ENCODE assay signal across 9 mouse cellular contexts in the genomic region with DNA sequence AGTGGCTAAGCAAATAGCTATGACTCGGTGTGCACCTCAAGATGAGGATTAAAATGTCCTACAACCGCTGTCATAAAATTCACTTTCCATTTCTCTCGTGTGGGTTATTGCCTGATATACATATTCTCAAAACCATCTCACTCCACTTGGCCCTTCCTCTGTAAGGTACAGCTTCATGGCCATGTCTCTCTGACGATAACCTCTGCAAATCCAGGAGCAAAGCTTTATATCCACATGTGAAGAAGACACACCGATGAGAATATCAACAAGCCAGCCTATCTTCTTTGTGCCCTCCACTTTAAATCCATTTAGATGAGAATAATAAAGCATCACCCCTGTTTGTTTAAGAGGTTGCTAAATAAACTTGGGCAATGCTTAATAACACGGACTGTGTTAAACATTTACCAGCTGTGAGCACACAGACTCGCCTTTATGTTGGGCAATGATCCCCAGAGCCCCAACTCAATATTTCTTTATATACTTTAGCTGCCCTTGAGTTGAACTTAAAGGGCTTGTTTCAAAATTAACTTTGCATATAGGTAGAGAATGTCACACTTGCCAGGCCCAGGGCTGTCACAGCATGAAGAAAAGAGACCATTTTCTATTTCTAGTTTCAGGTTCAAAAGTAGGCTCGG.
DNase-seq lines count a peak whose midpoint lies in the region; ATAC-seq lines count a peak whose summit lies in the region.
"Had no signal": no experiment of that assay in that cellular context is flagged by ENCODE, and none has a peak within 500 bp of the region (broad histone marks: within the 10 kb centered on the region; RNA-seq: fewer than 3 reads in every experiment).

No protein-coding gene starts in this region.

- H3K4me3 ChIP-seq in hindbrain, embryonic 13.5 days: no peak overlapping the region
- no peak overlapping the region for H3K4me3 ChIP-seq in limb, embryonic 15.5 days
- H3K4me3 ChIP-seq in neural tube, embryonic 14.5 days (ENCODE audit: low read depth, low read length): no peak overlapping the region
- H3K4me3 ChIP-seq: neural tube, embryonic 12.5 days had no signal

- H3K36me3 ChIP-seq in hindbrain, embryonic 13.5 days: no peaks in the 10 kb centered on the region
- no peaks in the 10 kb centered on the region for H3K36me3 ChIP-seq in limb, embryonic 15.5 days
- H3K36me3 ChIP-seq in neural tube, embryonic 14.5 days (ENCODE audit: control insufficient read depth, insufficient read depth, low read length): no peaks in the 10 kb centered on the region
- H3K36me3 ChIP-seq: neural tube, embryonic 12.5 days had no signal

- no peak overlapping the region for H3K9ac ChIP-seq in hindbrain, embryonic 13.5 days
- no peak overlapping the region for H3K9ac ChIP-seq in limb, embryonic 15.5 days
- H3K9ac ChIP-seq in neural tube, embryonic 14.5 days (replicated peaks; ENCODE audit: low read depth, low read length): no peak overlapping the region
- H3K9ac ChIP-seq: neural tube, embryonic 12.5 days had no signal

- DNase-seq in kidney, adult 11 months: peak; percentile 13
- DNase-seq in kidney, adult 18-20 months: no peak
- no peak for DNase-seq in thymus, postnatal 10 days (ENCODE audit: low spot score in 2 of 2)
- DNase-seq in layer of hippocampus, postnatal 14 days (ENCODE audit: low spot score in 2 of 2): no peak
- DNase-seq in frontal cortex, postnatal 36 days (ENCODE audit: low spot score in 2 of 2): no peak

- H3K9me3 ChIP-seq in hindbrain, embryonic 13.5 days: no peaks in the 10 kb centered on the region
- H3K9me3 ChIP-seq in limb, embryonic 15.5 days: no peaks in the 10 kb centered on the region
- no peaks in the 10 kb centered on the region for H3K9me3 ChIP-seq in neural tube, embryonic 14.5 days (ENCODE audit: control insufficient read depth, low read length)
- H3K9me3 ChIP-seq: neural tube, embryonic 12.5 days had no signal

- no peaks in the 10 kb centered on the region for H3K27me3 ChIP-seq in hindbrain, embryonic 13.5 days
- H3K27me3 ChIP-seq in limb, embryonic 15.5 days: no peaks in the 10 kb centered on the region
- no peaks in the 10 kb centered on the region for H3K27me3 ChIP-seq in neural tube, embryonic 14.5 days (ENCODE audit: control insufficient read depth, insufficient read depth, low read length)
- H3K27me3 ChIP-seq: neural tube, embryonic 12.5 days had no signal

- H3K4me2 ChIP-seq in hindbrain, embryonic 13.5 days: no peak overlapping the region
- H3K4me2 ChIP-seq in limb, embryonic 15.5 days: no peak overlapping the region
- H3K4me2 ChIP-seq in neural tube, embryonic 14.5 days (ENCODE audit: low read depth, low read length): no peak overlapping the region
- H3K4me2 ChIP-seq: neural tube, embryonic 12.5 days had no signal

- H3K27ac ChIP-seq in hindbrain, embryonic 13.5 days: peak overlapping the region; percentile 56
- peak overlapping the region; percentile 86 for H3K27ac ChIP-seq in limb, embryonic 15.5 days
- H3K27ac ChIP-seq in neural tube, embryonic 14.5 days (ENCODE audit: low read depth, low read length): peak overlapping the region; percentile 66; the same call in 1 of the 2 replicates
- H3K27ac ChIP-seq: neural tube, embryonic 12.5 days had no signal

- peaks cover 21% of the 10 kb centered on the region for H3K4me1 ChIP-seq in hindbrain, embryonic 13.5 days (replicated peaks)
- peaks cover 29% of the 10 kb centered on the region; the same call in 1 of the 2 replicates for H3K4me1 ChIP-seq in limb, embryonic 15.5 days
- H3K4me1 ChIP-seq in neural tube, embryonic 14.5 days (ENCODE audit: control insufficient read depth, insufficient read depth, low read length): peaks cover 14% of the 10 kb centered on the region; the same call in 1 of the 2 replicates

- ATAC-seq in hindbrain, embryonic 13.5 days (ENCODE audit: low FRiP score): 0 out of 2 replicates have a peak, but pooled peaks have one; percentile 5
- no peak; the same call in 1 of the 2 replicates for ATAC-seq in limb, embryonic 15.5 days (ENCODE audit: insufficient number of reproducible peaks, low FRiP score, low TSS enrichment, low read depth)
- ATAC-seq in neural tube, embryonic 14.5 days (ENCODE audit: low read depth): peak; percentile 29; the same call in 1 of the 2 replicates

- WGBS in hindbrain, embryonic 13.5 days: 55% methylated on average over 8 of the region's 8 CpGs
- 42% methylated on average over 8 of the region's 8 CpGs for WGBS in limb, embryonic 15.5 days
- WGBS in neural tube, embryonic 14.5 days: 45% methylated on average over 8 of the region's 8 CpGs
